Mouse (Mus musculus) heart, embryonic 13.5 days (tissue): ENCODE measurements around the gene C1ql4. TPM values are rescaled to one million over a fixed set of nuclear protein-coding genes. Genes with fewer than 3 reads are reported as not detected.

Experiments
- ATAC-seq: fragments of 200-750 bp; cut with Nextera tagmentation; 2 replicates; pipeline ENCODE4 v1.8.0; 2017; ENCODE audit warnings: moderate TSS enrichment; ENCODE audit not compliant: insufficient number of reproducible peaks, low FRiP score, low TSS enrichment; ENCODE audit errors: extremely low read depth
- H3K27ac ChIP-seq: fragments of 300-500 bp; sonication (generic); replicated peaks from 2 replicates; pipeline ENCODE4 v1.5.1; 2015; ENCODE audit warnings: moderate library complexity, mild to moderate bottlenecking, inconsistent platforms
- H3K27me3 ChIP-seq: fragments of 300-500 bp; sonication (generic); replicated peaks from 2 replicates; pipeline ENCODE4 v1.6.1; 2015; ENCODE audit warnings: mild to moderate bottlenecking, inconsistent platforms
- H3K36me3 ChIP-seq: fragments of 300-500 bp; sonication (generic); 2 replicates; pipeline ENCODE4 v1.6.1; 2015; ENCODE audit warnings: mild to moderate bottlenecking, inconsistent platforms
- H3K4me1 ChIP-seq: fragments of 300-500 bp; sonication (generic); 2 replicates; pipeline ENCODE4 v1.6.1; 2015; ENCODE audit warnings: inconsistent platforms
- H3K4me2 ChIP-seq: fragments of 300-500 bp; sonication (generic); 2 replicates; pipeline ENCODE4 v1.6.1; 2015; ENCODE audit warnings: inconsistent platforms, mild to moderate bottlenecking, moderate library complexity
- H3K4me3 ChIP-seq: fragments of 300-500 bp; sonication (generic); 2 replicates; pipeline ENCODE4 v1.5.1; 2015; ENCODE audit warnings: moderate library complexity, mild to moderate bottlenecking, inconsistent platforms
- H3K9ac ChIP-seq: fragments of 300-500 bp; sonication (generic); 2 replicates; pipeline ENCODE4 v1.6.1; 2015; ENCODE audit warnings: inconsistent platforms, mild to moderate bottlenecking, moderate library complexity
- H3K9me3 ChIP-seq: fragments of 300-500 bp; sonication (generic); 2 replicates; pipeline ENCODE4 v1.6.1; 2016; ENCODE audit warnings: inconsistent platforms
- WGBS: fragments of 180-500 bp; shearing (Covaris S2); methylation state at CpG from one replicate; pipeline ENCODE4 v1.1.7; 2015; ENCODE audit warnings: mixed read lengths; 5-methylcytosine and 5-hydroxymethylcytosine counted together
- polyA plus RNA-seq: library from polyadenylated mRNA; unstranded; fragments of >200 nt; fragmentation: Nextera tagmentation; extraction: Ambion mirVana; gene quantifications from 2 replicates; pipeline ENCODE4 v1.2.1, GENCODE M21; 2015

Gene C1ql4
- 0.16 and 0.25 TPM in 2 replicates for polyA plus RNA-seq

- no peaks in the 10 kb centered on the region for H3K9me3 ChIP-seq
- H3K4me2 ChIP-seq, result peak within 1 kb of the TSS; percentile 67
- 6% methylated on average over 60 of the region's 60 CpGs for WGBS
- H3K9ac ChIP-seq, result peak within 1 kb of the TSS; percentile 59
- peaks cover 12% of the 10 kb centered on the region for H3K36me3 ChIP-seq
- peak within 1 kb of the TSS; percentile 45 for H3K4me3 ChIP-seq
- H3K27me3 ChIP-seq, result peaks cover 98% of the 10 kb centered on the region
- no peak for ATAC-seq
- no peak within 1 kb of the TSS for H3K27ac ChIP-seq
- peaks cover 24% of the 10 kb centered on the region for H3K4me1 ChIP-seq
These were observed at the start of gene C1ql4 for GRCm38 (mm10) chr15:99087253-99088075. Gene C1ql4 (minus strand): TSS chr15:99087817.

DNA sequence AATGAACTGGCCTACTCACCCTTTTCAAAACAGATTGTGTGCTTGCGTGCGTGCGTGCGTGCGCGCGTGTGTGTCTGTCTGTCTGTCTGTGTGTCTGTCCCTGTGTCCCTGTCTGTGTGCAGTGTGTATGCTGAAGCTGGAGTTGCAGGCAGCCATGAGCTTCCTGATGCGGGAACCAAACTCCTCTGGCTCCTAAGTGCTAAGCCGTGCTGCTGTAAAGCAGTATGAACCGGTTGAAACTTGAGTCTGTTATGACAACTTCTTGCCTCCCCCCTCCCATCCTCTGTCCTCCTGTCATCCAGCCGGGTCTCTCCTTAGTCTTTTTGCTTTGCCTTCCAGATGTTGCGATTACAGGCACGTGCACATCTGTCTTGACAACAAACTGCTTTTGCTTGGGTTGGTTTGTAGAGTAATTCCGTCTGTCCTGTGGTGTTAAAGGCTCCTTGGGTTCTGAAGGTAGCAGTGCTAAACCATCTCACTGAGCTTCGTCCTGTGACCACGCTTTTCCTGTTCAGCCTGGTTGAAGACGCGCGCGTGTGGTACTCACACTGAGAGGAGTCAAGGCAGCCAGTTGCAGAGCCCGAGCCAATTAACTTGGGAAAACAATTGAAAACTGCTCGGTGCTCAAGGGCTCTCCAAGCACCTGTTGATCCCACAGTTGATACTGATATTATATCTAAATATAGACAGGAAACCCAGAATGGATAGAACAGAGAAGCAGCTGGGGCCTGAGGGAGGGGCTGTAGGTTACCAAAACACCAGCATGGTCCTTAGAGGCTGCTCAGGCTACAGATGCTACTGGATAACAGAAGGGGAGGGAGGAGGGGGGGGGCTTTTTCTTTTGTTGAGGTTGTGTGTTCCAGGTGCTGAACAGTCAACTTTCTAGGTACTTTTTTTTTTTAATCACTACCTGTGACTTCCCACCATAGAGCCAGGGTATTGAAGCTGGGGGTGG, 42.6 kb upstream of the C1ql4 start:
- H3K27me3 ChIP-seq, result no peaks in the 10 kb centered on the region
- peak overlapping the region; percentile 69 for H3K9ac ChIP-seq
- H3K4me3 ChIP-seq, result peak overlapping the region; percentile 4; the same call in 1 of the 2 replicates
- peak overlapping the region; percentile 36 for H3K4me2 ChIP-seq
- H3K9me3 ChIP-seq, result no peaks in the 10 kb centered on the region
- H3K36me3 ChIP-seq, result peaks cover 17% of the 10 kb centered on the region
- H3K4me1 ChIP-seq, result peaks cover 40% of the 10 kb centered on the region
- ATAC-seq, result no peak
- peak overlapping the region; percentile 28; the same call in 1 of the 2 replicates for H3K27ac ChIP-seq
- 54% methylated on average over 22 of the region's 22 CpGs for WGBS

DNA sequence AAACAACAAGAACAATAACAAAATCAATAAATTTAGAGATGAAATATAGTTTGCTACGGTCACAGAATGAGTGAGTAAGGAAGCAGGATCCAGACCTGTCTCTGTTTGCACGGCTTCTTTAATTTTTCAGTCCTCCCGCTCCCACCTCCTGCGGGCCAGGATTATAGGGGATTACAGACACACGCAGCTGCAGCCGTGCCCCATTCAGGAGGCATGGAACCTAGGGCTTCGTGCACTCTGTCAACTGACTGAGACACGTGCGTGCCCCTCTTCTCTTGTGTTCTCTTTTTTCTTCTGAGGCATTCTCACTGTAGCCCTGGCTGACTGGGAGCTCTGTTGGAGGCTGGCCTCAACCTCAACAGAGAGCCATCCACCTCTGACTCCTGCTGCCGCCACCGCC, 41.8 kb upstream of the C1ql4 start:
- no peaks in the 10 kb centered on the region for H3K27me3 ChIP-seq
- H3K9ac ChIP-seq, result peak overlapping the region; percentile 69
- peak overlapping the region; percentile 28; the same call in 1 of the 2 replicates for H3K27ac ChIP-seq
- no peaks in the 10 kb centered on the region for H3K9me3 ChIP-seq
- H3K4me3 ChIP-seq, result 0 out of 2 replicates have a peak overlapping the region, but pooled peaks have one; percentile 4
- H3K4me2 ChIP-seq, result peak overlapping the region; percentile 36
- H3K36me3 ChIP-seq, result peaks cover 17% of the 10 kb centered on the region
- whole genome bisulfite sequencing, result 68% methylated on average over 11 of the region's 11 CpGs
- H3K4me1 ChIP-seq, result peaks cover 41% of the 10 kb centered on the region
- no peak for ATAC-seq

DNA sequence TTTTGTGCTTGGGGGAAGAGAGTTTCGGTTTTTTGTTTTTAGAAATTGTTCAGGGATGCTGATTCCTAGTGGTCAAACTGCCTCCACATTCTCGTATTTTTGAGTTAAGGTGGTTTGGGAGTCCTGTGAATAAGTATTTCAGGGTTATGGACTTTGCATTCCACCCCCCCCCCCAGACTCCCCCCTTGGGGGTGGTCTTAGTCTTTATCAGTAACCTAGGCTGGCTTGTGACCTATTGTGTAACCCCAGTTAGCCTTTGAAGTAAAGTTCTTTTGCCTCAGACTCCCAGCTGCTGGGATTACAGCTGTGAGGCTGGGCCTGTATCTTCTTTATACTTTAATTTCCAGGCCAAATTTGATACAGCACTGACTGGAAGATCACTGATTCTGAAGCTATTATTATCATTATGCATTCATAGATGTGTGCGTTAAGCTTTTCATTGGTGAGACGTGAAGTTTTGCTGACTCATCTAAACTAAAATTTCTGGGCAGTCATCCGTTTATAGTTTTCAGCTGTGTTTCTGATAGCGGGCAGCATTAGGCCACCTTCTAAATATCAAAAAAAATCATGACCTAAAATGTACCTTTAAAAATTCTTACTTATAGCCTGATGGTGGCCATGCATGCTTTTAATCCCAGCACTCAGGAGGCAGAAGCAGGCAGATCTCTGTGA, 40.4 kb upstream of the C1ql4 start:
- Histone ChIP-seq H3K27me3 (no peaks in the 10 kb centered on the region), H3K9me3 (no peaks in the 10 kb centered on the region), H3K4me2 (peak overlapping the region; percentile 84), H3K4me3 (peak overlapping the region; percentile 86), H3K27ac (no peak overlapping the region), H3K36me3 (peaks cover 11% of the 10 kb centered on the region), H3K4me1 (peaks cover 41% of the 10 kb centered on the region), H3K9ac (peak overlapping the region; percentile 97)
- ATAC-seq, result no peak
- 64% methylated on average over 6 of the region's 6 CpGs for WGBS

GRCm38 (mm10) chr15:99126816-99127365, 39.3 kb upstream of the C1ql4 start:
- H3K27ac ChIP-seq, result peak overlapping the region; percentile 95
- under 1% methylated on average over 34 of the region's 35 CpGs for WGBS
- H3K27me3 ChIP-seq, result no peaks in the 10 kb centered on the region
- ATAC-seq, result no peak
- peaks cover 4% of the 10 kb centered on the region for H3K36me3 ChIP-seq
- no peaks in the 10 kb centered on the region for H3K9me3 ChIP-seq
- peaks cover 41% of the 10 kb centered on the region for H3K4me1 ChIP-seq
- peak overlapping the region; percentile 84 for H3K4me2 ChIP-seq
- peak overlapping the region; percentile 97 for H3K9ac ChIP-seq
- peak overlapping the region; percentile 86 for H3K4me3 ChIP-seq

- Histone ChIP-seq H3K4me2 (peak overlapping the region; percentile 84), H3K27me3 (no peaks in the 10 kb centered on the region), H3K4me3 (peak overlapping the region; percentile 86), H3K4me1 (peaks cover 41% of the 10 kb centered on the region), H3K9me3 (no peaks in the 10 kb centered on the region), H3K9ac (peak overlapping the region; percentile 97), H3K36me3 (no peaks in the 10 kb centered on the region; the same call in 1 of the 2 replicates), H3K27ac (peak overlapping the region; percentile 95)
- ATAC-seq, result peak; percentile 68
- WGBS, result under 1% methylated on average over 113 of the region's 115 CpGs
These were observed 38.6 kb upstream of the C1ql4 start for GRCm38 (mm10) chr15:99126081-99126815.

GRCm38 (mm10) chr15:99125711-99126080, 38.1 kb upstream of the C1ql4 start, which contains the start of gene Spats2:
Gene Spats2 (plus strand): TSS chr15:99125916.
- 1% methylated on average over 12 of the region's 12 CpGs for WGBS
- no peaks in the 10 kb centered on the region for H3K27me3 ChIP-seq
- peak within 1 kb of the TSS; percentile 95 for H3K27ac ChIP-seq
- H3K9me3 ChIP-seq, result no peaks in the 10 kb centered on the region
- H3K4me3 ChIP-seq, result peak within 1 kb of the TSS; percentile 86
- H3K4me1 ChIP-seq, result peaks cover 41% of the 10 kb centered on the region
- no peaks in the 10 kb centered on the region for H3K36me3 ChIP-seq
- peak within 1 kb of the TSS; percentile 84 for H3K4me2 ChIP-seq
- ATAC-seq, result no peak
- peak within 1 kb of the TSS; percentile 97 for H3K9ac ChIP-seq

GRCm38 (mm10) chr15:99122642-99123041, 35.0 kb upstream of the C1ql4 start:
- 80% methylated on average over 2 of the region's 2 CpGs for WGBS
- H3K4me2 ChIP-seq, result no peak overlapping the region
- no peak overlapping the region for H3K9ac ChIP-seq
- no peaks in the 10 kb centered on the region for H3K9me3 ChIP-seq
- no peak overlapping the region for H3K4me3 ChIP-seq
- H3K27me3 ChIP-seq, result no peaks in the 10 kb centered on the region
- ATAC-seq, result no peak
- H3K4me1 ChIP-seq, result peaks cover 15% of the 10 kb centered on the region
- H3K27ac ChIP-seq, result no peak overlapping the region
- no peaks in the 10 kb centered on the region for H3K36me3 ChIP-seq

DNA sequence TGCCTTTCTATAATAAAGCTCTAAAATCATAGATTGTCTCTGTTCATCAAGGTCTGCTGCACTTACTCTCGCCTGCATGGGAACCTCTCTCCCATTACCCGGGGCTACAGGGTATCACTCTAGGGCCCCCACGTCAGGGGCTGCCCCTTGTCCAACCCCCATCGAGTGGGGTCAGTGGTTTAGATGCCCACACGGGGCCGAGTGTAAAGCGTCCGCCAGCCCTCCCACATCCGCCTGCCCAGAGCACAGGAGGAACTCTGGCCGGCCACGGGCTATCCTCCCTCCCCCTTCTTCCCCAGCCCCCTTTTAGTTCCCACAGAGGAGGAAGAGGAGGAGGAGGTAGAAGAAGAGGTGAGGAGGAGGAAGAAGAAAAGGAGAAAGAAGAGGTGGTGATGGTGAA, 33.2 kb upstream of the C1ql4 start:
- ATAC-seq, result no peak
- H3K4me2 ChIP-seq, result peak overlapping the region; percentile 49

DNA sequence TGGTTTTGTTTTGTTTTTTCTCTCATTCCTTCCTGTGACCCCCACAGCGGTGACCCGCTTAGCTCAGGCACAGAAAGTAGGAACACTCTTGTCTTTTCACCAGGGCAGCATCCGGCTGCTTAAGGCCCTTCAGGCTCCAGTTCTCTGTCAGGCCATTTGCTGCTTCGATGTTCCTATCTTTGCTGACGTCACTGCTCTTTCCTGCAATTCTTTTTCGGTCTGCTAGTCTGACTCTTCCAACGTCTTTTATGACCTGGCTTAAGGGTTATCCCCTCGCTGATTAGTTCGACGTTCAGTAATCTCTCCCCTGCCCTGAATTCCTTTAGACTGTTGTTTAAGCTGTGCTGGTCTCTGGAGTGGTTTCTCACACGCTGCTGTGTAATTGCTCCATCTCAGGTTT, 28.9 kb upstream of the C1ql4 start:
- H3K9me3 ChIP-seq, result no peaks in the 10 kb centered on the region
- 21% methylated on average over 11 of the region's 11 CpGs for WGBS
- H3K4me2 ChIP-seq, result peak overlapping the region; percentile 14; the same call in 1 of the 2 replicates
- no peak overlapping the region for H3K4me3 ChIP-seq
- H3K27me3 ChIP-seq, result no peaks in the 10 kb centered on the region
- peak overlapping the region; percentile 68 for H3K27ac ChIP-seq
- no peak overlapping the region for H3K9ac ChIP-seq
- no peaks in the 10 kb centered on the region for H3K36me3 ChIP-seq
- peaks cover 11% of the 10 kb centered on the region for H3K4me1 ChIP-seq
- peak; percentile 63; the same call in 1 of the 2 replicates for ATAC-seq

More for the DNA sequence above, 33.2 kb upstream of the C1ql4 start:
- Histone ChIP-seq H3K9ac (peak overlapping the region; percentile 69), H3K9me3 (no peaks in the 10 kb centered on the region), H3K27ac (peak overlapping the region; percentile 50; the same call in 1 of the 2 replicates), H3K4me1 (peaks cover 12% of the 10 kb centered on the region), H3K36me3 (no peaks in the 10 kb centered on the region), H3K27me3 (no peaks in the 10 kb centered on the region), H3K4me3 (no peak overlapping the region)
- WGBS, result 11% methylated on average over 11 of the region's 11 CpGs
